Mouse (Mus musculus) midbrain, embryonic 16.5 days (tissue): ENCODE measurements around the gene Hunk. TPM values are rescaled to one million over a fixed set of nuclear protein-coding genes. Genes with fewer than 3 reads are reported as not detected.

Experiments
- ATAC-seq: fragments of 200-750 bp; cut with Nextera tagmentation; 2 replicates; pipeline ENCODE4 v1.8.0; 2017; ENCODE audit warnings: moderate TSS enrichment
- H3K27ac ChIP-seq: fragments of 300-500 bp; sonication (generic); 2 replicates; pipeline ENCODE4 v1.5.1; 2014; ENCODE audit warnings: mild to moderate bottlenecking, low read length, mixed read lengths
- H3K27me3 ChIP-seq: fragments of 300-500 bp; sonication (generic); 2 replicates; pipeline ENCODE4 v1.6.1; 2014; ENCODE audit warnings: low read depth, low read length, mixed read lengths; ENCODE audit not compliant: control insufficient read depth, insufficient read depth
- H3K36me3 ChIP-seq: fragments of 300-500 bp; sonication (generic); 2 replicates; pipeline ENCODE4 v1.6.1; 2014; ENCODE audit warnings: mild to moderate bottlenecking, low read length, moderate library complexity, mixed read lengths; ENCODE audit not compliant: control insufficient read depth, insufficient read depth
- H3K4me1 ChIP-seq: fragments of 300-500 bp; sonication (generic); 2 replicates; pipeline ENCODE4 v1.6.1; 2014; ENCODE audit warnings: mild to moderate bottlenecking, low read length, mixed read lengths; ENCODE audit not compliant: control insufficient read depth, insufficient read depth
- H3K4me2 ChIP-seq: fragments of 300-500 bp; sonication (generic); 2 replicates; pipeline ENCODE4 v1.6.1; 2014; ENCODE audit warnings: mild to moderate bottlenecking, low read length, mixed read lengths
- H3K4me3 ChIP-seq: fragments of 300-500 bp; sonication (generic); 2 replicates; pipeline ENCODE4 v1.5.1; 2014; ENCODE audit warnings: low read depth, mild to moderate bottlenecking, low read length, moderate library complexity, mixed read lengths
- H3K9ac ChIP-seq: fragments of 300-500 bp; sonication (generic); 2 replicates; pipeline ENCODE4 v1.6.1; 2014; ENCODE audit warnings: low read depth, low read length, mixed read lengths
- H3K9me3 ChIP-seq: fragments of 300-500 bp; sonication (generic); replicated peaks from 2 replicates; pipeline ENCODE4 v1.6.1; 2014; ENCODE audit warnings: mild to moderate bottlenecking, low read length, mixed read lengths; ENCODE audit not compliant: control insufficient read depth, poor library complexity, severe bottlenecking
- WGBS: fragments of 180-500 bp; shearing (Covaris S2); extraction: QIAGEN DNeasy Blood & Tissue Kit; methylation state at CpG from one replicate; pipeline ENCODE4 v1.1.7; 2014; 5-methylcytosine and 5-hydroxymethylcytosine counted together
- polyA plus RNA-seq: library from polyadenylated mRNA; unstranded; fragments of >200 nt; fragmentation: Nextera tagmentation; extraction: Ambion mirVana; gene quantifications from 2 replicates; pipeline ENCODE4 v1.2.1, GENCODE M21; 2015

Gene Hunk
- polyA plus RNA-seq, 1 experiment from 2014 or later = 6.2 TPM

DNA sequence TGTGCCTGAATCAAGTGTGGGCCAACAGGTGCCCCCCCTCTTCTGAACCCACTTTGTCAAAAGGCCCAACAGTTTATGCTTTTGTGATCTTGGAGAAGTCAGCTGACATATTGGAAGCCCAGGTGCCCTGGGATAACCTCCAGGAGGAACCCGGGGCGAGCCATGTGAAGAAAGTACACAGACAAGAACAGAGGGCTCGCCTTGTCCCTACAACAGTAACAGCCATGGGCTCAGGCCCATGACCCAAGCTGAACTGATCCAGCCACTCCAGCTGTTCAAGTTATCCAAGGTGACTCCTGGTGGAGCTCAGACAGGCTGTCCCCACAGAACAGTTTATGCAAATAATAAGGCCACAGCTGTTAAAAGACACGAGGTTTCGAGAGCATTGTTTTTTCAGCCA is 153.1 kb downstream of the Hunk start:
- no peak overlapping the region for H3K27ac ChIP-seq
- H3K4me3 ChIP-seq = no peak overlapping the region
- WGBS = 84% methylated on average over 5 of the region's 5 CpGs
- H3K4me1 ChIP-seq = no peaks in the 10 kb centered on the region
- H3K4me2 ChIP-seq = no peak overlapping the region
- H3K9ac ChIP-seq = no peak overlapping the region
- H3K36me3 ChIP-seq = no peaks in the 10 kb centered on the region
- ATAC-seq = no peak
- no peaks in the 10 kb centered on the region for H3K9me3 ChIP-seq
- no peaks in the 10 kb centered on the region for H3K27me3 ChIP-seq

DNA sequence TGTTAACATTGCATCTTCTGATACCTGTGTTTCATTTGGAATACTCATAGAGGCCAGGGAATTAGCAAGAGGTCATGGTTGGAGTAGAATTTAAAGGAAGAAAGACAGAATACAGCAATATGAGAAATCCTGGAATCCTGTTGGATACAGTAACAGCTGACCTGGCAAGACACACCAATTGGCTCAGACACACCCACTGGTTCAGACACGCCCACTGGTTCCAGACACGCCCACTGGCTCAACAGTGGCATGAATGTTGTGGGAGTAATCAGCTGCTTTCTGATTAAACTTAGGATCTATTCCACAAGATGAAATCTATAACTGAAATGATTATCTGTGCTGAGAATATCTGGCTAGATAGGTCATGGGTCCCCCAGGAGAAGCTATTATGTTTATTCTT is 155.4 kb downstream of the Hunk start:
- 82% methylated on average over 2 of the region's 2 CpGs for WGBS
- Histone ChIP-seq H3K4me2 (no peak overlapping the region), H3K27me3 (no peaks in the 10 kb centered on the region), H3K9me3 (no peaks in the 10 kb centered on the region), H3K9ac (no peak overlapping the region), H3K4me3 (no peak overlapping the region), H3K4me1 (no peaks in the 10 kb centered on the region), H3K27ac (no peak overlapping the region), H3K36me3 (no peaks in the 10 kb centered on the region)
- no peak for ATAC-seq

DNA sequence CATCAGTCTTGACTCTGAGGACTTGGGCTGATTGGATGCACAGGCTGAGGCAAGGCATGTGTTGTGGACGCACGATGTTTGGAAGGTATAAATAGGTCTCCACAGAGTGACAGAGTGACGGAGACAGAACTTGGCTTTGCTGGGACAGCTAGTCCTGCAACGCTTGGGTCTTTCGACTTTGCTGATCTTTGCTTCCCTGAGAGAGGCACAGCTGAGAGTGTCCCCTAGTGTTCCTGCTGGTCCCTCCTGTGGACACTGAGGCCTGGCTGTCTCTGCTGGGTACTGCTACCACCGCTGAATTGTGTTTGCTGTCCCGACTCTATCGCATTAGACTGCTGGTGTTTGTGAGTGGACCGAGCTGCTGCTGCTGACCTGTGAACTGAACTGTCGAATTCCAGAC is 156.6 kb downstream of the Hunk start:
- Histone ChIP-seq H3K36me3 (no peaks in the 10 kb centered on the region), H3K27ac (no peak overlapping the region), H3K4me1 (no peaks in the 10 kb centered on the region), H3K4me2 (no peak overlapping the region), H3K27me3 (no peaks in the 10 kb centered on the region), H3K4me3 (no peak overlapping the region), H3K9me3 (no peaks in the 10 kb centered on the region), H3K9ac (no peak overlapping the region)
- no peak for ATAC-seq
- WGBS = 72% methylated on average over 10 of the region's 10 CpGs

DNA sequence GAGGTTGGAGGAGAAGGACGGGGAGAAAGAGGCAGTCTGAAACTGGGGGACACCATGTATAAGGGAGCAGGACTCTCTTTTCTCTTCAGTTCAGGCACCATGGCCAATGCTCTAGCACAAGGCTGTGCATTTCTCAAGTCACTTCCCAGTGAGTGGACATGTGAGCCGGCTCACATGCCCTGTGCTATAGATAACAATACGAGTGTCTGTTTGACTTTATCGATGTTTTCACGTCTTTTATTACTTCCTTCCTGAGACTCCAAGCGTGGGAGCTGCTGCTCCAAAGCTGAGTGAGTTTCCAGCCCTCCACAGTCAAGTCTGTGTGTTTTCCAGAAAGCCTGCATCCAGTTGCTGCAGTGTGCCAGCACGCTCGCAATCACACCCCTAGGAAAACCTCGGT is 158.4 kb downstream of the Hunk start:
- 90% methylated on average over 9 of the region's 9 CpGs for WGBS
- Histone ChIP-seq H3K4me1 (no peaks in the 10 kb centered on the region), H3K27me3 (no peaks in the 10 kb centered on the region), H3K27ac (no peak overlapping the region), H3K4me3 (no peak overlapping the region), H3K9ac (no peak overlapping the region), H3K4me2 (no peak overlapping the region), H3K36me3 (no peaks in the 10 kb centered on the region), H3K9me3 (no peaks in the 10 kb centered on the region)
- ATAC-seq = no peak

DNA sequence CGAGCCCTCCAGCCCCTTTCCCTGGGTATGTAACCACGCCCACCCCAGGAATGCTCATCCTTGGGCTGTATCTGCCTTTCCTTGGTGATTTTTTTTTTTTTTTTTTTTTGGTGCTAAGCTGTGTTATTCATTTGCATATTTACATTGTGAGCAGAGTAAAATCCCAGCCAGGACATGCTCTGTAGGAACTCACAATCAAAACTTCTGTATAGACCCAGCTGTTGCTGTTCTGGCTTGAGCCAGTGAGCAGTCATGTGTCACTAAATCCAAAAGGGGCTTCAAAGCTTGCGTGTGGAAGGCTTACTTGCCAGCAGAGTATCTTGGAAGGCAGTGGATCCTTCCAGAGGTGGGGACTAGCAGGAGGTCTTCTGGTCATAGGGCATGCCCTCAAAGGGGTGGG is 159.7 kb downstream of the Hunk start:
- no peaks in the 10 kb centered on the region for H3K36me3 ChIP-seq
- H3K9ac ChIP-seq = no peak overlapping the region
- ATAC-seq = no peak
- H3K9me3 ChIP-seq = no peaks in the 10 kb centered on the region
- no peak overlapping the region for H3K4me3 ChIP-seq
- H3K27ac ChIP-seq = no peak overlapping the region
- no peaks in the 10 kb centered on the region for H3K27me3 ChIP-seq
- WGBS = 34% methylated on average over 3 of the region's 3 CpGs
- no peak overlapping the region for H3K4me2 ChIP-seq
- H3K4me1 ChIP-seq = no peaks in the 10 kb centered on the region

DNA sequence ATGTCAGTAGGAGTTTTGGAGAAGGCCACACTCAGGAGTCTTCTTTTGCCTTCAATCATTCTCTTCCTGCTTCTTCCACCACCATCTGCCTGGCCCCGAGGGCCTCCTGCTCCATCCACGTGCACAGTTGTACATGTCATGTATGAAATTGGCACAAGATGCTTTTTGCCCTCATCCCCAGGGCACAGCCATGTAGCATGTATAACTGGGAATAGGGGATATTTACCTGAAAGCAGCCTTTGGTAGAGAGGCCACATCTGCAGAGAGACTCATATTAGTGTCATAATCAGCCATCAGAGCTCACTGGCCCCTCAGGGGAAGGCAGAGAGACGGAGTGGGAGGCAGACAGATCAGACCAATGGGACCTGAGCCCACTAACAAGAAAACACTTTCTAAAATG is 160.8 kb downstream of the Hunk start:
- Histone ChIP-seq H3K27ac (no peak overlapping the region), H3K4me1 (no peaks in the 10 kb centered on the region), H3K27me3 (no peaks in the 10 kb centered on the region), H3K36me3 (no peaks in the 10 kb centered on the region), H3K9ac (no peak overlapping the region), H3K9me3 (no peaks in the 10 kb centered on the region), H3K4me2 (no peak overlapping the region), H3K4me3 (no peak overlapping the region)
- no peak for ATAC-seq
- WGBS = 91% methylated on average over 3 of the region's 3 CpGs

DNA sequence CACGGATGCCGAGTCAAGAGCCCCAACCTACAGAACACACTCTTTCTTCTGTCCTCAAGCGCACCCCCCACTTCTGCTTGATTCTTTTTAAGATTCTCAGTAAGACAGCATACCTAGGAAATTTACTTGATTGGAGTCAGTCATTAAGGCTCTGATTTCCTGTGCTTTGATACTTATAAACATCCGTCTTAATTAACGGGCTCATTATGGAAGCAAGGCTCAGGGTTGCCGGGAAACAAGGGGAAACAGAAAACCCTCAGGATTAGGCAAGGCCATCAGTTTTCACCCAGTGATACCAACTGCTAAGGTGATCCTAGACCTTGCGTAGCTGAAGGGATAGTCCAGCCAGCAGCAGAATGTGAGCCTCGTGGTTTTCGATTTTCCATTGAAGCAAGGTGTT is 162.2 kb downstream of the Hunk start:
- no peak overlapping the region for H3K9ac ChIP-seq
- no peak for ATAC-seq
- no peaks in the 10 kb centered on the region for H3K27me3 ChIP-seq
- H3K4me2 ChIP-seq = no peak overlapping the region
- no peak overlapping the region for H3K4me3 ChIP-seq
- H3K36me3 ChIP-seq = no peaks in the 10 kb centered on the region
- no peak overlapping the region for H3K27ac ChIP-seq
- 71% methylated on average over 9 of the region's 9 CpGs for WGBS
- H3K9me3 ChIP-seq = no peaks in the 10 kb centered on the region; the same call in 1 of the 2 replicates
- no peaks in the 10 kb centered on the region for H3K4me1 ChIP-seq

Other genes starting within 250 kb of the Hunk start
- 23.5 and 30.5 TPM in 2 replicates for gene Tiam1, start 242.2 kb upstream of the Hunk start, polyA plus RNA-seq
- gene Sod1, start 165.3 kb upstream of the Hunk start, polyA plus RNA-seq = 840 and 889 TPM in 2 replicates
- gene Scaf4, start 101.5 kb upstream of the Hunk start, polyA plus RNA-seq = 22.6 and 26.6 TPM in 2 replicates